ENCODE assay signal across 9 mouse cellular contexts in genomic region chr5:129909147-129909546, GRCm38 (mm10). TPM values are rescaled to one million over a fixed set of nuclear protein-coding genes. Genes with fewer than 3 reads are reported as not detected.
DNase-seq lines count a peak whose midpoint lies in the region; ATAC-seq lines count a peak whose summit lies in the region.
"Had no signal": no experiment of that assay in that cellular context is flagged by ENCODE, and none has a peak within 500 bp of the region (broad histone marks: within the 10 kb centered on the region; RNA-seq: fewer than 3 reads in every experiment).

No protein-coding gene starts in this region.

- no peak for DNase-seq in kidney, postnatal 4 days
- no peak for DNase-seq in embryonic facial prominence, embryonic 10.5 days (ENCODE audit: low spot score)
- DNase-seq in hindbrain, embryonic 14.5 days (ENCODE audit: low spot score) = no peak
- DNase-seq in urinary bladder, postnatal 14 days (ENCODE audit: low spot score) = no peak
- DNase-seq in gastrocnemius, adult 8-10 months (ENCODE audit: low spot score in 2 of 2) = no peak
- DNase-seq in frontal cortex, postnatal 25 days (ENCODE audit: low spot score in 2 of 2) = no peak

- peak overlapping the region; percentile 96 for H3K27ac ChIP-seq in kidney, embryonic 15.5 days
- peak overlapping the region; percentile 92 for H3K27ac ChIP-seq in embryonic facial prominence, embryonic 10.5 days (replicated peaks)
- peak overlapping the region; percentile 98 for H3K27ac ChIP-seq in hindbrain, embryonic 14.5 days
- peak overlapping the region; percentile 97 for H3K27ac ChIP-seq in midbrain, embryonic 13.5 days

- peak overlapping the region; percentile 74 for H3K4me3 ChIP-seq in kidney, embryonic 15.5 days (replicated peaks)
- H3K4me3 ChIP-seq in embryonic facial prominence, embryonic 10.5 days = peak overlapping the region; percentile 80
- peak overlapping the region; percentile 48 for H3K4me3 ChIP-seq in hindbrain, embryonic 14.5 days (replicated peaks; ENCODE audit: low read length)
- peak overlapping the region; percentile 63 for H3K4me3 ChIP-seq in midbrain, embryonic 13.5 days (replicated peaks)

- H3K36me3 ChIP-seq in kidney, embryonic 15.5 days = no peaks in the 10 kb centered on the region
- no peaks in the 10 kb centered on the region for H3K36me3 ChIP-seq in embryonic facial prominence, embryonic 10.5 days (replicated peaks)
- peaks cover under 1% of the 10 kb centered on the region; the same call in 1 of the 2 replicates for H3K36me3 ChIP-seq in hindbrain, embryonic 14.5 days (replicated peaks; ENCODE audit: control insufficient read depth, insufficient read depth)
- 0 out of 2 replicates have a peak, but pooled peaks cover 3% of the 10 kb centered on the region for H3K36me3 ChIP-seq in midbrain, embryonic 13.5 days

- H3K27me3 ChIP-seq in kidney, embryonic 15.5 days = no peaks in the 10 kb centered on the region
- H3K27me3 ChIP-seq in embryonic facial prominence, embryonic 10.5 days (replicated peaks; ENCODE audit: low read depth, poor library complexity, severe bottlenecking) = peaks cover 12% of the 10 kb centered on the region
- no peaks in the 10 kb centered on the region for H3K27me3 ChIP-seq in hindbrain, embryonic 14.5 days (ENCODE audit: control insufficient read depth, insufficient read depth, low read length)
- no peaks in the 10 kb centered on the region for H3K27me3 ChIP-seq in midbrain, embryonic 13.5 days
- H3K27me3 ChIP-seq: Patski had no signal

- peak overlapping the region; percentile 85; the same call in 1 of the 2 replicates for H3K9ac ChIP-seq in kidney, embryonic 15.5 days
- peak overlapping the region; percentile 70 for H3K9ac ChIP-seq in hindbrain, embryonic 14.5 days
- peak overlapping the region; percentile 82 for H3K9ac ChIP-seq in midbrain, embryonic 13.5 days (replicated peaks)

- peak; percentile 0; the same call in 1 of the 2 replicates for ATAC-seq in kidney, embryonic 15.5 days (replicated peaks; ENCODE audit: low FRiP score)
- ATAC-seq in hindbrain, embryonic 14.5 days (ENCODE audit: low FRiP score) = no peak
- no peak for ATAC-seq in midbrain, embryonic 13.5 days

- H3K4me1 ChIP-seq in kidney, embryonic 15.5 days = peaks cover 18% of the 10 kb centered on the region
- H3K4me1 ChIP-seq in embryonic facial prominence, embryonic 10.5 days = peaks cover 9% of the 10 kb centered on the region
- H3K4me1 ChIP-seq in hindbrain, embryonic 14.5 days (replicated peaks; ENCODE audit: control insufficient read depth, insufficient read depth, low read length) = peaks cover 5% of the 10 kb centered on the region; the same call in 1 of the 2 replicates
- H3K4me1 ChIP-seq in midbrain, embryonic 13.5 days (replicated peaks) = peaks cover 12% of the 10 kb centered on the region

- H3K9me3 ChIP-seq in kidney, embryonic 15.5 days (replicated peaks) = no peaks in the 10 kb centered on the region
- no peaks in the 10 kb centered on the region for H3K9me3 ChIP-seq in embryonic facial prominence, embryonic 10.5 days
- H3K9me3 ChIP-seq in hindbrain, embryonic 14.5 days (ENCODE audit: control insufficient read depth, low read length) = no peaks in the 10 kb centered on the region
- no peaks in the 10 kb centered on the region for H3K9me3 ChIP-seq in midbrain, embryonic 13.5 days

- peak overlapping the region; percentile 90 for H3K4me2 ChIP-seq in kidney, embryonic 15.5 days
- peak overlapping the region; percentile 70 for H3K4me2 ChIP-seq in hindbrain, embryonic 14.5 days (replicated peaks)
- peak overlapping the region; percentile 75 for H3K4me2 ChIP-seq in midbrain, embryonic 13.5 days (replicated peaks)

- 64% methylated on average over 9 of the region's 9 CpGs for WGBS in kidney, embryonic 15.5 days
- 76% methylated on average over 9 of the region's 9 CpGs for WGBS in embryonic facial prominence, embryonic 10.5 days
- 73% methylated on average over 9 of the region's 9 CpGs for WGBS in hindbrain, embryonic 14.5 days
- 75% methylated on average over 9 of the region's 9 CpGs for WGBS in midbrain, embryonic 13.5 days

RNA-seq across cellular contexts. Expression of gene Nupr1l, which starts 0.8 kb away (rescaled TPM):
- polyA plus RNA-seq in kidney, embryonic 15.5 days (2015; fragmentation: Nextera tagmentation; extraction: Ambion mirVana) = 3.6 and 4.2 TPM in 2 replicates
- 3.5 and 3.7 TPM in 2 replicates for polyA plus RNA-seq in embryonic facial prominence, embryonic 10.5 days (2016; fragmentation: Nextera tagmentation; extraction: Ambion mirVana)
- polyA plus RNA-seq in hindbrain, embryonic 14.5 days (2014; fragmentation: Nextera tagmentation; extraction: Ambion mirVana) = 3.4 and 3.8 TPM in 2 replicates
- 6.3 and 7.2 TPM in 2 replicates for polyA plus RNA-seq in midbrain, embryonic 13.5 days (2015; fragmentation: Nextera tagmentation; extraction: Ambion mirVana)
- under 1 TPM in 1 of 4 experiments, not detected in 3; 0.44 TPM for total RNA-seq in gastrocnemius, adult 8-10 months (2022)

RNA-seq across cellular contexts. Expression of gene Phkg1, which starts 10.8 kb away (rescaled TPM):
- polyA plus RNA-seq in kidney, embryonic 15.5 days (2015; fragmentation: Nextera tagmentation; extraction: Ambion mirVana) = 0.27 and 0.31 TPM in 2 replicates
- 0.11 and 0.19 TPM in 2 replicates for polyA plus RNA-seq in embryonic facial prominence, embryonic 10.5 days (2016; fragmentation: Nextera tagmentation; extraction: Ambion mirVana)
- 0.13 and 0.72 TPM in 2 replicates for polyA plus RNA-seq in hindbrain, embryonic 14.5 days (2014; fragmentation: Nextera tagmentation; extraction: Ambion mirVana)
- 0.46 and 0.81 TPM in 2 replicates for polyA plus RNA-seq in midbrain, embryonic 13.5 days (2015; fragmentation: Nextera tagmentation; extraction: Ambion mirVana)
- total RNA-seq in gastrocnemius, adult 8-10 months (2022) = 100 to 1,000 TPM; 317 to 357 (median 343) TPM

RNA-seq across cellular contexts. Expression of gene Zbed5, which starts 13.6 kb away (rescaled TPM):
- polyA plus RNA-seq in kidney, embryonic 15.5 days (2015; fragmentation: Nextera tagmentation; extraction: Ambion mirVana) = 6.4 and 7.1 TPM in 2 replicates
- 7.4 and 7.7 TPM in 2 replicates for polyA plus RNA-seq in embryonic facial prominence, embryonic 10.5 days (2016; fragmentation: Nextera tagmentation; extraction: Ambion mirVana)
- polyA plus RNA-seq in hindbrain, embryonic 14.5 days (2014; fragmentation: Nextera tagmentation; extraction: Ambion mirVana) = 16.4 and 17.0 TPM in 2 replicates
- 14.7 and 16.4 TPM in 2 replicates for polyA plus RNA-seq in midbrain, embryonic 13.5 days (2015; fragmentation: Nextera tagmentation; extraction: Ambion mirVana)
- under 1 TPM; 0.25 to 0.59 (median 0.46) TPM for total RNA-seq in gastrocnemius, adult 8-10 months (2022)

RNA-seq across cellular contexts. Expression of gene Chchd2, which starts 21.9 kb away (rescaled TPM):
- polyA plus RNA-seq in kidney, embryonic 15.5 days (2015; fragmentation: Nextera tagmentation; extraction: Ambion mirVana) = 984 and 1,043 TPM in 2 replicates
- 1,193 and 1,199 TPM in 2 replicates for polyA plus RNA-seq in embryonic facial prominence, embryonic 10.5 days (2016; fragmentation: Nextera tagmentation; extraction: Ambion mirVana)
- 704 and 793 TPM in 2 replicates for polyA plus RNA-seq in hindbrain, embryonic 14.5 days (2014; fragmentation: Nextera tagmentation; extraction: Ambion mirVana)
- 897 and 927 TPM in 2 replicates for polyA plus RNA-seq in midbrain, embryonic 13.5 days (2015; fragmentation: Nextera tagmentation; extraction: Ambion mirVana)
- total RNA-seq in gastrocnemius, adult 8-10 months (2022) = 100 to 1,000 TPM; 640 to 672 (median 655) TPM

RNA-seq across cellular contexts. Expression of gene Vkorc1l1, which starts 32.6 kb away (rescaled TPM):
- polyA plus RNA-seq in kidney, embryonic 15.5 days (2015; fragmentation: Nextera tagmentation; extraction: Ambion mirVana) = 26.3 and 30.2 TPM in 2 replicates
- polyA plus RNA-seq in embryonic facial prominence, embryonic 10.5 days (2016; fragmentation: Nextera tagmentation; extraction: Ambion mirVana) = 29.2 and 34.7 TPM in 2 replicates
- polyA plus RNA-seq in hindbrain, embryonic 14.5 days (2014; fragmentation: Nextera tagmentation; extraction: Ambion mirVana) = 32.4 and 37.6 TPM in 2 replicates
- polyA plus RNA-seq in midbrain, embryonic 13.5 days (2015; fragmentation: Nextera tagmentation; extraction: Ambion mirVana) = 26.7 and 31.1 TPM in 2 replicates
- 10 to 100 TPM; 22.4 to 29.6 (median 24.0) TPM for total RNA-seq in gastrocnemius, adult 8-10 months (2022)
